Mouse (Mus musculus): ENCODE data around the gene Cdk17. TPM values are rescaled to one million over a fixed set of nuclear protein-coding genes. Genes with fewer than 3 reads are reported as not detected.

Cdk17 gene
- polyA plus RNA-seq (2017; shearing (Covaris generic)) = 185 TPM

DNA sequence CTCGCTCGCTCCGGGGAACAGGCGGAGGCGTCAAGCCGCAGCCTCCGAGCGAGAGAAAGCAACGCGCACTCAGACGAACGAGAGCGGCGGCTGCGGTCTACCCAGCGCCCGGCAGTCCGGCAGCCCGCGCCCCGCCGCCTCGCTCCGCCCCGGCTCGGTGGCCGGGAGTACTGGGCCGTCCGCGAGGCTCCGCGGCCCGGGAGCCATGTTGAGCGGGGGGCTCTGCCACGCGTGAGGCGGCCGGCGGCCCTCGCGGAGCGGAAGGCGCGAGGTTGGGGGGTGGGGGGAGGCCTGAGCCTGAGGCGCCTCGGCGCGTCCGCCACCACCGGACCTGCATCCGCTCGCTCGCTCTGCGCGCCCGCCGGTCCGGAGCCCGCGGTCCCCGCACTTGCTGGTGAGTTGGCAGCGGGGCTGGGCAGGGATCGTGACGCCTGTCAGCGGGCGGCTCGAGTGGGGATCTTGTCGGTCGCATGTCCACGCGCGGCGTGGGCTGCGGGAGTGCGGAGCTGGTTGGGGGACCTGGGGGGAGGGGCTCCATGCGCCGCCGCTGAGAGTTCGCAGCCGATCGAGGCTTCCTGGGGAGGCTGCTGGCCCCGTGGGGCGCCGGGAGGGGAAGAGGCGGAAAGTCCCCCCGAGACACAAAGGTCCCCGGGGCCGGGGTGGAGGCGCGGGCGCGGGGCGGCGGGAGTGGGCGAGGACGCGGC is at the start of gene Cdk17:
TSS of gene Cdk17 (plus strand) at position 69 of the 704 bp plus-strand sequence.

DNA sequence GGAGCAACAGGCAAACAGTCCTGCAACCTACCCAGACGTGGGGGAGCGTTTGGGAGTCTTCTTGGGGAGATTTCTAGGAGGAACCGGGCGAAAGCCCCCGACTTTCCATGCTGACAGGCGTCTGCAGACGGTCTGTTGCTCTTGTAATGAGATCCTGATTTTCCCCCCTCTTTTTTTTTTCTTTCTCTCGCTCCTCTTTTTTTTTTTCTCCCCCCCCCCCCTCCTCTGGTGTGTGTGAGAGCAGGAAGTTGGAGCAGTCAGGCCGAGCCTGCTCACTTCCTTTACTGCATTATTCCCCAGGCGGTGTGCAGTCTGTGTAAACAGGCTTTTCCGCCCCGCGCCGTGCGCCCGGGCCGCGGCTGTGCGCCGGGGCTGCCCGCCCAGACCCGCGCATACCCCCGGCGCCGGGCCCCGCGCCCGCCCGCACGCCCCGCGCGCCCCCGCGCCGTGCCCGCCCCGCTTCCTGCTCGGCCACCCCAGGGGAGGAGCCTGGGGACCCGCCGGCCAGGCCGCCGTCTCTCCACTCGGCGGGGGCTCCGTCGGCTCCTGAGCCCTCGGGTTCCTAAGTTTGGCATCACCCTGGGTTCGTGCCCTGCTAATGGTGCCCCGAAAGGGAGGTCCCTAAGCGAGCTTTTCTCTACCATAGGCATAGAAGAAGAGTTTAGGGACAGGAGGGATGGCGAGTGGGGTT is 150.2 kb downstream of the Cdk17 start, which contains the start of gene Elk3:
TSS of gene Elk3 (minus strand) at position 415 of the 691 bp plus-strand sequence.

Other genes with a start within 250 kb of the Cdk17 start
- gene Cfap54, start 79.3 kb upstream of the Cdk17 start, polyA plus RNA-seq (2017; shearing (Covaris generic)) = 0.74 TPM
- 33.8 TPM for gene Elk3, start 150.3 kb downstream of the Cdk17 start, polyA plus RNA-seq (2017; shearing (Covaris generic))

All from effector memory CD4-positive, alpha-beta T cell, adult 7 months (primary cell).